Mouse (Mus musculus): ENCODE measurements around the gene Adamts3.

DNA sequence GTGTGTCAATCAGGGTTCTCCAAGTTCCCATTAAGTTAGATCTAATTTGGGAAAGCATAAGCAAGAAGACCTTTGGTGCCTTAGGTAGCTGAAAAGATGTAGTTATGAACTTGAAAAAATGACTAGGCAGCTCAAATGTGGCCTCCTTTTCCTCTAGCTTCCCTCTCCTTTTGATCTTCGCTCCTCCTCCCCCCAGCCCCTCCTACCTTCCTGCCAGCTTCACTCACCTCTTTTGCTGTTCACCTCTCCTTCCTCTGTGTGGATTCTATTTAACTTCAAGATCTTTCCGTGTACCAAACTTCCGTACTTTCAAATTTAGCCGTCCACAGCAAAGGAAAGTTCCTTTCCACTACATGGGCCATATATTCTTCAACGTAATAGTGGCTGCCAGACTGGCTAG is 17.9 kb upstream of the Adamts3 start:
- TF ChIP-seq POLR2A (IDR thresholded peaks at IDR 0.05; ENCODE audit: borderline replicate concordance, extremely low read depth, low read depth, low read length) (no peak), CTCF (IDR thresholded peaks at IDR 0.05; ENCODE audit: insufficient read depth, low read length) (no peak)
